Mouse (Mus musculus) G1E (cell line): Measurements from ENCODE around the gene Slc9a3r1.

Source experiments
- CTCF ChIP-seq: IDR thresholded peaks from 2 replicates; pipeline ENCODE4 v1.5.1; 2012; ENCODE audit warnings: low read depth, low read length, inconsistent platforms, mixed read lengths
- GATA1 ChIP-seq: IDR thresholded peaks from 2 replicates; pipeline ENCODE4 v1.6.1; 2012; ENCODE audit warnings: borderline replicate concordance, low read length, inconsistent platforms, mixed read lengths
- POLR2AphosphoS5 ChIP-seq: IDR thresholded peaks from 2 replicates; pipeline ENCODE4 v1.6.1; 2012; ENCODE audit warnings: low read depth, low read length, inconsistent platforms; ENCODE audit not compliant: insufficient replicate concordance

DNA sequence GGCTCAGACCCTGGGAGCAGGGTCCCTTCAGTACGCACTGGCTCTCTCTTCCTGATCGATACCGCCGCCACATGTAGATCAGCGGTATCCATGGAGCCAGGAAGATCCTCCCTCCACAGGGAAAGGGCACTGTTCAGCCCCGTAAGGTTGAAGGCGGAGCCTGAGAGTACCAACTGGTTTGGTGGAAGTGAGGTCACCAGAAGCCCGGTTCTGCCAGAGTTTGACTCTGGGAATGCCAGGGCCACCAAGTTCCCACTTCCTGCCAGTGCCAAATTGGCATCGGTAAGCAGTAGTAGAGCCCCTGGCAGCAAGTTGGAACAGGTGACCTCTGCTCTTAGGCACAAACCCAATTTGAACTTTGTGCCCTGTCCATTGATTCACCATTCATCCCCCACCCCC, 1.8 kb downstream of the Slc9a3r1 start:
- TF ChIP-seq CTCF: no peak
- no peak for TF ChIP-seq GATA1
- no peak for TF ChIP-seq POLR2AphosphoS5
